Comparison of ENCODE assay signal across 7 mouse cellular contexts in the genomic region with DNA sequence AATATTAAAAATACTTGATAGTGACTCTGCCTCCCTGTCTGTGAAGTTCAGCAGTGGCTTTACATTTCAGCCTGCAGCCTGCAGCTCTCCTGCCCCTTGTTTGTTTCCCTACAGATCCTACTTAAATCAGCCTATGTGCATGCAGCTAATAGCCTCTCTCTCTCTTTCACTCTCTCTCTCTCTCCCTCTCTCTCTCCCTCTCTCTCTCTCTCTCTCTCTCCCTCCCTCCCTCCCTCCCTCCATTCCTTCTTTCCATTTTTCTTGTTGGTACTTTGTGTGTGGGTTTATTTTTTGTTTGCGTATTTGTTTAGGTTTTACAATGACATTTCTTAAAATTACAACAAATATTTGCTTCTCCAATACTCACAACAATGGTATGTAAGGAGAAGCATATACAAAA. TPM values are rescaled to one million over a fixed set of nuclear protein-coding genes. Genes with fewer than 3 reads are reported as not detected.
DNase-seq lines count a peak whose midpoint lies in the region; ATAC-seq and TF ChIP-seq lines count a peak whose summit lies in the region.

A gene (minus strand): TSS at position 101 of the 400 bp plus-strand sequence.

- TF ChIP-seq CTCF in liver, adult 2 months (IDR thresholded peaks at IDR 0.05; ENCODE audit: low read depth, low read length) = no peak
- no peak for TF ChIP-seq CTCF in intestine, postnatal 0 days (IDR thresholded peaks at IDR 0.05; ENCODE audit: low read depth)
- TF ChIP-seq CTCF in midbrain, postnatal 0 days (IDR thresholded peaks at IDR 0.05) = no peak

- H3K27me3 ChIP-seq in liver, adult 2 months (ENCODE audit: control insufficient read depth, insufficient read depth, low read length) = no peaks in the 10 kb centered on the region
- H3K27me3 ChIP-seq in embryonic facial prominence, embryonic 10.5 days (replicated peaks; ENCODE audit: low read depth, poor library complexity, severe bottlenecking) = no peaks in the 10 kb centered on the region
- H3K27me3 ChIP-seq in intestine, postnatal 0 days (replicated peaks; ENCODE audit: control insufficient read depth, insufficient read depth, low read length) = no peaks in the 10 kb centered on the region
- no peaks in the 10 kb centered on the region for H3K27me3 ChIP-seq in midbrain, postnatal 0 days (ENCODE audit: insufficient read depth, low read length)

- peak within 1 kb of the TSS; percentile 33; the same call in 1 of the 2 replicates for H3K4me3 ChIP-seq in liver, adult 2 months (ENCODE audit: insufficient read depth, low read depth, low read length)
- peak within 1 kb of the TSS; percentile 49 for H3K4me3 ChIP-seq in embryonic facial prominence, embryonic 10.5 days
- peak within 1 kb of the TSS; percentile 29 for H3K4me3 ChIP-seq in intestine, postnatal 0 days (ENCODE audit: low read depth, low read length)
- peak within 1 kb of the TSS; percentile 53 for H3K4me3 ChIP-seq in midbrain, postnatal 0 days (ENCODE audit: low read depth, low read length)

- H3K79me2 ChIP-seq in liver, adult 2 months (ENCODE audit: control insufficient read depth, insufficient read depth, low read length) = no peaks in the 10 kb centered on the region

- peak within 1 kb of the TSS; percentile 60 for H3K4me2 ChIP-seq in intestine, postnatal 0 days (replicated peaks; ENCODE audit: low read depth)
- H3K4me2 ChIP-seq in midbrain, postnatal 0 days (ENCODE audit: low read depth, low read length, poor library complexity, severe bottlenecking) = peak within 1 kb of the TSS; percentile 57

- H3K36me3 ChIP-seq in liver, adult 2 months (ENCODE audit: control insufficient read depth, insufficient read depth, low read length) = no peaks in the 10 kb centered on the region
- H3K36me3 ChIP-seq in embryonic facial prominence, embryonic 10.5 days (replicated peaks) = no peaks in the 10 kb centered on the region
- no peaks in the 10 kb centered on the region for H3K36me3 ChIP-seq in intestine, postnatal 0 days (ENCODE audit: control insufficient read depth, insufficient read depth)
- no peaks in the 10 kb centered on the region for H3K36me3 ChIP-seq in midbrain, postnatal 0 days (ENCODE audit: insufficient read depth, low read length)

- DNase-seq in liver, adult 2 months (ENCODE audit: extremely low read depth, low read depth, low spot score) = no peak
- DNase-seq in liver = no peak
- DNase-seq in embryonic facial prominence, embryonic 10.5 days (ENCODE audit: low spot score) = no peak
- DNase-seq in midbrain, postnatal 0 days (ENCODE audit: low spot score) = no peak
- DNase-seq in spleen, postnatal 4 days (ENCODE audit: low spot score in 2 of 2) = no peak
- no peak for DNase-seq in spleen, postnatal 36 days (ENCODE audit: low spot score in 2 of 2)

- H3K27ac ChIP-seq in liver, adult 2 months (replicated peaks; ENCODE audit: insufficient read depth, low read depth, low read length) = no peak within 1 kb of the TSS
- H3K27ac ChIP-seq in embryonic facial prominence, embryonic 10.5 days (replicated peaks) = peak within 1 kb of the TSS; percentile 81
- H3K27ac ChIP-seq in intestine, postnatal 0 days (ENCODE audit: low read depth, low read length) = no peak within 1 kb of the TSS
- H3K27ac ChIP-seq in midbrain, postnatal 0 days (ENCODE audit: low read depth, low read length) = peak within 1 kb of the TSS; percentile 80

- 95% methylated on average over 1 of the region's 1 CpGs for WGBS in liver, adult 2 months
- 91% methylated on average over 1 of the region's 1 CpGs for WGBS in embryonic facial prominence, embryonic 10.5 days
- 96% methylated on average over 1 of the region's 1 CpGs for WGBS in intestine, postnatal 0 days
- WGBS in midbrain, postnatal 0 days = 100% methylated on average over 1 of the region's 1 CpGs

- no peak within 1 kb of the TSS for H3K9ac ChIP-seq in liver, adult 2 months (ENCODE audit: low read depth, low read length)
- H3K9ac ChIP-seq in intestine, postnatal 0 days (ENCODE audit: low read depth, low read length) = 0 out of 2 replicates have a peak within 1 kb of the TSS, but pooled peaks have one; percentile 3
- peak within 1 kb of the TSS; percentile 69 for H3K9ac ChIP-seq in midbrain, postnatal 0 days (replicated peaks; ENCODE audit: low read length, poor library complexity, severe bottlenecking)

- no peak for ATAC-seq in intestine, postnatal 0 days
- ATAC-seq in midbrain, postnatal 0 days (ENCODE audit: low FRiP score) = no peak

- peaks cover 2% of the 10 kb centered on the region for H3K4me1 ChIP-seq in liver, adult 2 months (ENCODE audit: control insufficient read depth, insufficient read depth, low read length)
- H3K4me1 ChIP-seq in embryonic facial prominence, embryonic 10.5 days = peaks cover 35% of the 10 kb centered on the region
- H3K4me1 ChIP-seq in intestine, postnatal 0 days (replicated peaks; ENCODE audit: control insufficient read depth, insufficient read depth, low read length) = no peaks in the 10 kb centered on the region
- H3K4me1 ChIP-seq in midbrain, postnatal 0 days (ENCODE audit: insufficient read depth, low read length) = no peaks in the 10 kb centered on the region

- no peak for TF ChIP-seq POLR2A in liver, adult 2 months (IDR thresholded peaks at IDR 0.05; ENCODE audit: extremely low read depth, insufficient read depth, low read length)

- H3K9me3 ChIP-seq in embryonic facial prominence, embryonic 10.5 days = no peaks in the 10 kb centered on the region
- H3K9me3 ChIP-seq in intestine, postnatal 0 days (ENCODE audit: control insufficient read depth) = no peaks in the 10 kb centered on the region
- no peaks in the 10 kb centered on the region for H3K9me3 ChIP-seq in midbrain, postnatal 0 days (ENCODE audit: low read length)

RNA-seq across cellular contexts. Expression of the gene that starts here (rescaled TPM):
- total RNA-seq in liver, adult 2 months (2014; rRNA removed) = 1.0 and 1.3 TPM in 2 replicates
- 0.13 and 0.15 TPM in 2 replicates for polyA plus RNA-seq in liver, adult 2 months (2012; rRNA removed)
- 6.0 and 8.4 TPM in 2 replicates for polyA plus RNA-seq in embryonic facial prominence, embryonic 10.5 days (2016; fragmentation: Nextera tagmentation; extraction: Ambion mirVana)
- 1.3 and 1.9 TPM in 2 replicates for polyA plus RNA-seq in intestine, postnatal 0 days (2015; fragmentation: Nextera tagmentation; extraction: Ambion mirVana)
- 101 and 110 TPM in 2 replicates for total RNA-seq in midbrain, postnatal 0 days (2014; rRNA removed)
- 84.4 and 89.3 TPM in 2 replicates for polyA plus RNA-seq in midbrain, postnatal 0 days (2015; fragmentation: Nextera tagmentation; extraction: Ambion mirVana)

Comparison
In these comparisons a context has a peak if more than half of its experiments do, and no peak if none do; other contexts are left out.
1. RNA of the gene that starts here (total RNA-seq): 101 to 110 TPM in midbrain, postnatal 0 days; 1.0 to 1.3 TPM in liver, adult 2 months; every median in the first group is over 10 times any median in the second.
2. H3K27ac ChIP-seq: peak in embryonic facial prominence, embryonic 10.5 days (single experiment) and midbrain, postnatal 0 days (single experiment); none in liver, adult 2 months (single experiment) and intestine, postnatal 0 days (single experiment).
3. Peak in every context shown above with its lines, with median percentiles within 50 percentile points of each other: H3K4me3 ChIP-seq.